Mouse (Mus musculus) c-Kit-positive CD71-negative TER-119-negative erythroid progenitor cells, embryonic 14.5 days (primary cell): ENCODE measurements around the gene Ptgir.

Experiments
- DNase-seq: peaks from one replicate; pipeline ENCODE4 v3.0.0-alpha.2; 2013; ENCODE audit warnings: low read depth

Ptgir gene

GRCm38 (mm10) chr7:16916342-16917265, 10.3 kb downstream of the Ptgir start:
- no peak for DNase-seq

- DNase-seq = no peak
These were observed 11.2 kb downstream of the Ptgir start for GRCm38 (mm10) chr7:16917447-16917846.

- no peak for DNase-seq
These were observed 11.7 kb downstream of the Ptgir start for GRCm38 (mm10) chr7:16918014-16918413.

- no peak for DNase-seq
These were observed 12.4 kb downstream of the Ptgir start for GRCm38 (mm10) chr7:16918670-16919069.

- DNase-seq = no peak
These were observed 13.3 kb downstream of the Ptgir start for GRCm38 (mm10) chr7:16919395-16920149.

- no peak for DNase-seq
These were observed 13.9 kb downstream of the Ptgir start for GRCm38 (mm10) chr7:16920150-16920579.

GRCm38 (mm10) chr7:16920818-16921791, 14.8 kb downstream of the Ptgir start:
- DNase-seq = no peak

GRCm38 (mm10) chr7:16921881-16922335, 15.6 kb downstream of the Ptgir start:
- no peak for DNase-seq

- DNase-seq = no peak
These were observed 16.2 kb downstream of the Ptgir start for GRCm38 (mm10) chr7:16922360-16922973.

- no peak for DNase-seq
These were observed 17.2 kb downstream of the Ptgir start for GRCm38 (mm10) chr7:16923283-16924036.

- peak; percentile 100 for DNase-seq
These were observed 17.9 kb downstream of the Ptgir start, which contains the start of gene Calm3 for GRCm38 (mm10) chr7:16924037-16924834. TSS of gene Calm3 (minus strand) at chr7:16924114.

- no peak for DNase-seq
These were observed 22.1 kb downstream of the Ptgir start for GRCm38 (mm10) chr7:16928341-16928740.

GRCm38 (mm10) chr7:16930850-16931249, 24.6 kb downstream of the Ptgir start:
- peak; percentile 68 for DNase-seq

GRCm38 (mm10) chr7:16931968-16932627, 25.8 kb downstream of the Ptgir start:
- DNase-seq = peak; percentile 92

- DNase-seq = no peak
These were observed 26.7 kb downstream of the Ptgir start for GRCm38 (mm10) chr7:16932704-16933577.

GRCm38 (mm10) chr7:16937312-16937711, 31.0 kb downstream of the Ptgir start:
- DNase-seq = no peak

GRCm38 (mm10) chr7:16938117-16938791, 32.0 kb downstream of the Ptgir start:
- no peak for DNase-seq
